Mouse (Mus musculus): Measurements from ENCODE around the gene Adgrv1.

Gene Adgrv1

GRCm38 (mm10) chr13:81131860-81132259 is 501.1 kb downstream of the Adgrv1 start:
- DNase-seq, result no peak

DNA sequence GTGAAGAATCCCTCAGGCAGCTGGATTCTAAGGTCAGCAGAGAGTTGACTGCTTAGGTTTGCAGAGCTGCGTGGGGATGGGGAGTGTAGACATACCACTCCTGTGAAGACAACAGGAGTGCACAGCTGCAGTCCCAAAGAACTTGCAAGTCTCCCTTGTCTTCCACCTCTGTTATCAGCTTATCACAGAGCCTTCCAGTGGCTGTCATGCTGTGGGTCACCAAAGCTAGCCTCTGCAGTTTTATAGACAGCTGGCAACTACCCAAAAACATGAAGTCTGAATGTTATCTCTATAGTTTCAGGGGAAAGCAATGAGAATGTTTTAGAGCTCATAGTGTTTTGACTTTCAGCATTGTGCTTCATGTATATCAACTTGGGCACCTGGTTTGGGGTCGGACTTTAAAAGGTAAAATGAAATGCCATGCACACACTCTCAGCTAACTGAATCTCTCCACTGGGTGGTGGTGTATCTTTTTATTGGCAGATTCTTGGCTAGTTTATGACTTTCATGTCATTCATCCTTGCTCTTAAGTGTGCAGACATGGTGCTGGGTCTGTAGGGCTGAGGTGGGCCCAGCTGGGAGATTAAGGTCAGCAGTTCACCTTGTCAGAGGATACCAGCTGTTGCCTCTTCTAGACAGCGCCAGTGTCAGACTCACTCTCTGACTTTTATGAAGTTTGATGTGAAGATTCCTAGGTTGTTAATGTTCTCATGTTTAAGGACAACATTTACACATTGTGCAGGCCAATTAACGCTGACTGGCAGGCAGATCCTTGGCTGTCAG is 502.0 kb downstream of the Adgrv1 start:
- no peak for DNase-seq

DNA sequence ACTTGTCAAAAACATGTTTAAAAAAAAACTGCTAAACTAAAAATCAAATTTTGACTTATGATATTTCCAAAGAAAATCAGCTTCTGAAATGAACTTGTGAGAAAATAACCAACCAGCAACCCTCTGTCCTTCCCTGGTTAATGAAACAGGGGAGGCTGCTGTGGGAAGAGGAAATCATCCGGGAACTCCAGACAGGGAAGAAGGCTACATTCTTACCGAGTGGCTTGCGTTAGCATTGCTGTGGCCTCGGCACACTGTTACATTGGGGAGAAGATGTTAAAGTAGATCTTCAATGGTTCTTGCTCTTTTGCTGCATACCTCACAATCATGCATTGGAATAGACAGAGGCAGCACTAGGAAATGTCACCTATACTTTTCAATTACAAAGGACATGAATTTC is 507.1 kb downstream of the Adgrv1 start:
- DNase-seq, result no peak

GRCm38 (mm10) chr13:81122238-81122637 is 510.7 kb downstream of the Adgrv1 start:
- DNase-seq, result no peak

DNA sequence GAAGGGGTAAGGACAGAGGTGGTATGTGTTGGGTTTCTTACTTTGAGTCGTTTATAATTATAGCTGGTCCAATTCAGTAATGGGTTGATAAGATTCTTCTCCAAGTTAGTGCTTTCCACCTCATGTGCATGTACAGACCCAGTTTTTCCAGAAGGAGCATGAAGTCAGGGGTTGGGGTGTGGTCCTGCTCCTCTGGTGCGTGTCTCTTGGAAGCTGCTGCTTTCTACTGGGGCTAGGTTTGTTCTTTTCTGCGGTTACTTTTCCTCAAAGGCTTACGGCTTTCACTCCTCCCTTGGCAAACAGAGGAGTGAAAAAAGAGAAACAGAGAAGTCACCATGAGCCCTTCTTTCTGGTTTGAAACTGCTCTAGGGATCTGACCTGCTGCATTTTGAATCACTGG is 522.5 kb downstream of the Adgrv1 start:
- no peak for DNase-seq

GRCm38 (mm10) chr13:81109676-81110075 is 523.3 kb downstream of the Adgrv1 start:
- DNase-seq, result no peak

- DNase-seq, result no peak
Measured at GRCm38 (mm10) chr13:81108526-81109302, 524.2 kb downstream of the Adgrv1 start.

DNA sequence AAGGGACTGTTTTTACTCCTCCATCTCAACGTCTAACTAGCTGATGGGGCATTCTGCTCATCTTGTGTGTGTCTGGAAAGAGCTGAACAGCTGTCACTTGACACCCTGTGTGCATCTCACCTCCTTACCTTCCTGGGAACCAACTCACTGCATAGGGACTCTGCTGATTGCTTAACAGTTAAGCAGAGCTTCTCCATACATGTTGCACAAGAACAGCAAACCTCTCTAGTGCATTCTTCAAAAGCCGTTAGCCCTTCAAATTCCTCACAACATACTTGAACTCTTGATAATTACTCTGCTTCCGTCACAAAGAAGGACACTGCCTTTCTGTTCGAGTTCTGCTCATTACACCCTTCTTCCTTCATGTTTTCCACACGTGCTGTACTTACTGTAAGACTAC is 525.5 kb downstream of the Adgrv1 start:
- no peak for DNase-seq

DNA sequence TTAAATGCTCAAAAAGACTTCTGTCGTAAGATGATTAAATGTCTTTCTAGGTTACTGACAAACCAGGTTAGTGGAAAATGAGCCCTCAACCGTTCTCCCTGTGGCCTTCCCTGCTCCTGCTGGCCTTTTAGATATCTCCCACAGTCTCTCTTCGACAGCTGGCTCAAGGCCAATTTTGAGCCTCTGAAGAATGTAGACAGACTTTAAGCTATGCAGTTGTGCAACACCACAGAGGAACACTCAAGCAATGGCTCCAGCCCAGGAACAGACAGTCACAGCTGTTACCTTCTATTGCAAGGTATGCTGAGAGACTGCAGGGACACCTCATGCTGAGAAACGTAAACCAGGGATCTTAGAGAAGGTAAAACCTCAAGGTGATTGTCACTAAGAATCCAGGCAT is 529.2 kb downstream of the Adgrv1 start:
- no peak for DNase-seq

DNA sequence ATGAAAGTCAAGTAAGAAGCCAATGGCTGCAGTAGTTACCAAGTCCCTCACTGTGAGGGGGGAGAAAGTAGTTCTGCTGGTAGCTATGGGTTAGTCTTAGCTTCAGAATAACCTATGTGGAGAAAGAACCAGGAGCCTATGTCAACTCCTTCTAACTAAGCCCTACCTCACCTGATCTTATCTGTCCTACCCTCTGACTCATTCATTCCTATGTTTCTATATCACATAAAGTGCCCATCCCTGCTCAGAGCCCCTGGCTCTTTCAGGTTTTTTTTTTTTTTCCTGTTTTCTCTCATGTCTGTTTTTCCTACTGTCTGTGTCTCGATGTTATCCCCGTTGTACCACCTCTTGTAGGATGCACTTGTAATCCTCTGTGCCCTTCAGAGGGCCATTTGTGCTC is 536.5 kb downstream of the Adgrv1 start:
- DNase-seq, result no peak

DNA sequence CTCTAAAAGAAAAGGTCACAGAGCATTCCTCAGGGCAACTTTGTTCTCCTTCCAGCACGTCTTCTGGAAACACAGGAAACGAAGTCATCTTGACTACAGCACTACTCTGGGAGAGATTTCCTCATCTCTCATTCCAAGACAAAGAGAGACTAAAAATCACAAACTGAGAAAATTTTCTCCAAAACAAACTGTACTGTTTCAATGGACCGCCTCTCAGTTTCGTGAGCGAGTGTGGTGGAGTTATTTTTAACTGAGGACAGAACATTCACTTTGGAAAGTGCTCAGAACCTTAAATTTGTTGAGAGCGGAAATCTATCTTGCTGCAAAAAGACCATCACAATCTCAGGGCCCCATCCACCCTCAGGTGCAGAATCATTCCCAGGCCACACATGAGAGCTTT is 538.4 kb downstream of the Adgrv1 start:
- DNase-seq, result no peak

DNA sequence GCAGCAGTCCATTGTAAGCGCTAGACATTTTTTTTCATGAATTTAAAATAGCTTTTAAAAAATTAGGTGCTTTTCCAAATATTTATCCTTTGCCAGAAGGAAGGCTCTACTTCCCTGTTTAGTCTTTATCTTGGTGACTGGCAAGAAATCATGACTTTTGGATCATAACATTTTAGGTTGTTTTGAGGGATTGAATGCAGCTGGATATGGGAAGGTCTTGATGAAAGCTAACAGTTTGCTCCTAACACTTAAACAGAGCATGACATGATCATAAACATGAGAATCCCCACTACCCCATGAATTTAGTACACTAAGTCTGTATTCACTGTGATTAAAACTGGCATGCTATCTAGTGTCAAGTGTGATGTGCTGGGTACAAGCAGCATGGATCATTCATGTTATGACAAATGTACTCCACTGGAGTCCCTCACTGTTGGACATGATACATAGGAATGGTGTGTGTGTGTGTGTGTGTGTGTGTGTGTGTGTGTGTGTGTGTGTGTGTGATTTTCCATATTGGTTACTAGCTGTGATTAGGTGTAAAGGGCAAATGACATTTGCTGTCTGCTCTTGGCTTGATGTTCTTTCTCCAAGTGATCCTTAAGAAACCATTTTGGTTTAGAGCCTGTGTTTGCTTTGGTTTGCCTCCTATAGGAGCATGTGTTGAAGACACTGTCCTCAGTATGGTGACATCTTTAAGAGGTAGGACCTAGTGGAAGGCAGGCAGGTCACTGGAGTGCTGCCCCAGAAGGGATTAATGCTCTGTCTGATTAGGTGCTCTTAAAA is 542.7 kb downstream of the Adgrv1 start:
- DNase-seq, result no peak

DNA sequence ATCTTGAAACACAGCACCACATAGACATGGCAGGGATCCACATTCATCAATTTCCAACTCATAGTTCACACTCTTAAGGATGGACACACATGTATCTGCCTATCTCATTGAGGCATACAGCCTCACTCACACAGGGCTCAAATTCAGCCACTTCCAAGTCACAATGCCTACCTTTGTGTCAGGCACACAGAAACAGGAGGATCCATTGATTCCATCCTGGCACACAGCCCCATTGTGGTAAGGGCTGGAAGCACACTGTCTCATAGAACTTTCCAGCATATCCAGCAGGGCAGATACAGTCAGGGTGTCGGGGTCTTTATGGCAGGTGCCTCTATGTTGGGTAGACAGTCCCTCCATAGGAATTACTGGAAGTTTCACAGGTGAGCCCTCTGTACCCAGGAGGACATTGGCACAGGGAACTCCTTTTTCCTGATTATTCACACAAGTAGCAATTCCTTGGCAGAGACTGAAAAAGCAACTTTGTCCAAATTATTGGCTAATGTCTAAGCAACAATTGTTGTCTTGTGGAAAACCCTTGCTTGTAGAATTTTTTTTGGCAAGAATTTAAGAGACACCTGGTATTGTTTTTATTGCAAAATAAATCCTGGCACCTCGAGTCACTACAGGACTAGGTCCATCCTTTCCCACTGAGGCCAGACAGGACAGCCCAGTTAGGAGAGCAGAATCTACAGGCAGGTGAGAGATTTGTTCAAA is 545.8 kb downstream of the Adgrv1 start:
- peak; percentile 8 for DNase-seq

DNA sequence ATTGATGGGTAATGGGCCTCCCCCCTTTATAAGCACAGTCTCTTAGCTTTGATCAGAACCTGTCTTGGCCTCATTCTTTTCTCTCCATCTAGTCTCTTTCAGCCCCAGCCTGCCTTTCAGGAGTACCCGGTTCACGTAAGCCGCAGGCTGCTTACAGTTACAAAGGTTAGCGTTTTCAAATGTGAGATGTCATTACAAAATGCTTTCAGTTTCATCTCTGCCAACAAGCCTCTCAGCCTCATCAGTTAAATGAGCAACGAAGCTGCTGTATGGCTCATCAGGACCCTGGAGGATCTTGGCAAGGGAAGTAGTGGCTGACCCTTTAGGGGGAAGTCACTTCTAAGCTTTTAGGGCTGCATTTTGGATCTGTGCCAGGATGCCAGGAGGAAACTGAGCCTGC is 560.7 kb downstream of the Adgrv1 start:
- DNase-seq, result no peak

- DNase-seq, result no peak
Measured at GRCm38 (mm10) chr13:81051448-81051847, 581.5 kb downstream of the Adgrv1 start.

DNA sequence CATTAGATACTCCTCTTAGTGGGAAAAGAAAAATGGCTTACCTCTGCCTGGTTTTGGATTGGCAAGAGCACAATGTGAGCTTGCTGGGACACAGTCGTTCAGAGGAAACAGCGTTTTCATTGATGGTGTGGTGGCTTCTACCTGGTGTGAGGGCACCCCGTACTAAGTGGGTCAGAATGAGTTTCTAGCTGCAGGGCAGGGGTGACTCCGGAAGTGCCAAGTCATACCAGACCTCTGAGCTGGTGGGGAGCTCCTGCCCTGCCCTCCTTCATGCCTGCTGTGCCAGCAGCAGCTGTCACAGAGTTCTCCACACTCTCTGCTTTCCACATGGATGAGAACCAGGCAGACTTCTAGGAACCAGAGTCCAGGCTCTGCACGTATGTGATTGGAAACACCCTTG is 582.0 kb downstream of the Adgrv1 start:
- DNase-seq, result no peak

GRCm38 (mm10) chr13:81045345-81045744 is 587.6 kb downstream of the Adgrv1 start:
- DNase-seq, result no peak

Data from cerebellum, adult 11-12 months (tissue).